Mouse (Mus musculus) CH12F3 (cell line): Measurements from ENCODE around the gene Nek6.

Experiments used
- in situ Hi-C: fragments of 300-500 bp; cut with MboI; formaldehyde crosslinking; loops from 2 replicates; pipeline ENCODE4 v1.14.3; 2020; ENCODE audit warnings: low sequenced_read_pairs

Nek6 gene

GRCm38 (mm10) chr2:38535521-38536220, 24.2 kb downstream of the Nek6 start:
- in situ Hi-C loops: no loop called here

- in situ Hi-C loops: no loop called here
Observed at GRCm38 (mm10) chr2:38536331-38536731, 24.9 kb downstream of the Nek6 start.

GRCm38 (mm10) chr2:38539677-38540076, 28.2 kb downstream of the Nek6 start:
- in situ Hi-C loops: no loop called here

- in situ Hi-C loops: no loop called here
Observed at GRCm38 (mm10) chr2:38540666-38541065, 29.2 kb downstream of the Nek6 start.

- in situ Hi-C loops: no loop called here
Observed at GRCm38 (mm10) chr2:38541101-38541500, 29.7 kb downstream of the Nek6 start.

GRCm38 (mm10) chr2:38541570-38541969, 30.1 kb downstream of the Nek6 start:
- in situ Hi-C loops: no loop called here

GRCm38 (mm10) chr2:38542366-38542765, 30.9 kb downstream of the Nek6 start:
- in situ Hi-C loops: no loop called here

- in situ Hi-C loops: no loop called here
Observed at GRCm38 (mm10) chr2:38543158-38543557, 31.7 kb downstream of the Nek6 start.

GRCm38 (mm10) chr2:38544341-38544740, 32.9 kb downstream of the Nek6 start:
- in situ Hi-C loops: no loop called here

GRCm38 (mm10) chr2:38544982-38545381, 33.5 kb downstream of the Nek6 start:
- in situ Hi-C loops: no loop called here

- in situ Hi-C loops: no loop called here
Observed at GRCm38 (mm10) chr2:38545706-38546105, 34.3 kb downstream of the Nek6 start.

GRCm38 (mm10) chr2:38546222-38546621, 34.8 kb downstream of the Nek6 start:
- in situ Hi-C loops: no loop called here

- in situ Hi-C loops: no loop called here
Observed at GRCm38 (mm10) chr2:38546748-38547147, 35.3 kb downstream of the Nek6 start.

GRCm38 (mm10) chr2:38547793-38548517, 36.5 kb downstream of the Nek6 start:
- in situ Hi-C loops: no loop called here

- in situ Hi-C loops: no loop called here
Observed at GRCm38 (mm10) chr2:38552004-38552443, 40.6 kb downstream of the Nek6 start.

GRCm38 (mm10) chr2:38554226-38554995, 43.0 kb downstream of the Nek6 start:
- in situ Hi-C loops: no loop called here

- in situ Hi-C loops: no loop called here
Observed at GRCm38 (mm10) chr2:38555659-38556058, 44.2 kb downstream of the Nek6 start.

- in situ Hi-C loops: no loop called here
Observed at GRCm38 (mm10) chr2:38556721-38557120, 45.3 kb downstream of the Nek6 start.

- in situ Hi-C loops: no loop called here
Observed at GRCm38 (mm10) chr2:38560296-38561227, 49.1 kb downstream of the Nek6 start.

GRCm38 (mm10) chr2:38562596-38562995, 51.2 kb downstream of the Nek6 start:
- in situ Hi-C loops: no loop called here
